Mouse (Mus musculus) heart, embryonic 10.5 days (tissue): ENCODE measurements around the gene 1700010B08Rik. TPM values are rescaled to one million over a fixed set of nuclear protein-coding genes. Genes with fewer than 3 reads are reported as not detected.
"Not testable (repeated sequence)": the region's sequence is repeated elsewhere in the genome, so short reads cannot be mapped to it uniquely, and the experiment has no call there.

Source experiments
- DNase-seq: peaks from one replicate; pipeline ENCODE4 v3.0.0-alpha.2; 2017; ENCODE audit warnings: low spot score
- H3K27ac ChIP-seq: fragments of 300-500 bp; sonication (generic); 2 replicates; pipeline ENCODE4 v1.5.1; 2016; ENCODE audit warnings: mild to moderate bottlenecking
- H3K27me3 ChIP-seq: fragments of 300-500 bp; sonication (generic); 2 replicates; pipeline ENCODE4 v1.6.1; 2016; ENCODE audit warnings: mild to moderate bottlenecking; ENCODE audit not compliant: poor library complexity, insufficient read depth, severe bottlenecking
- H3K36me3 ChIP-seq: fragments of 300-500 bp; sonication (generic); 2 replicates; pipeline ENCODE4 v1.6.1; 2016; ENCODE audit warnings: mild to moderate bottlenecking, moderate library complexity
- H3K4me1 ChIP-seq: fragments of 300-500 bp; sonication (generic); 2 replicates; pipeline ENCODE4 v1.6.1; 2016; ENCODE audit warnings: mild to moderate bottlenecking
- H3K4me3 ChIP-seq: fragments of 300-500 bp; sonication (generic); 2 replicates; pipeline ENCODE4 v1.5.1; 2016; ENCODE audit warnings: mild to moderate bottlenecking, moderate library complexity
- H3K9me3 ChIP-seq: fragments of 300-500 bp; sonication (generic); 2 replicates; pipeline ENCODE4 v1.6.1; 2016; ENCODE audit warnings: mild to moderate bottlenecking, moderate library complexity
- WGBS: fragments of 180-500 bp; shearing (Covaris S2); methylation state at CpG from one replicate; pipeline ENCODE4 v1.1.7; 2016; 5-methylcytosine and 5-hydroxymethylcytosine counted together
- polyA plus RNA-seq: library from polyadenylated mRNA; unstranded; fragments of >200 nt; fragmentation: Nextera tagmentation; extraction: Ambion mirVana; gene quantifications from 2 replicates; pipeline ENCODE4 v1.2.1, GENCODE M21; 2016

Gene 1700010B08Rik
- polyA plus RNA-seq, 1 experiment from 2014 or later, result not detected

DNA sequence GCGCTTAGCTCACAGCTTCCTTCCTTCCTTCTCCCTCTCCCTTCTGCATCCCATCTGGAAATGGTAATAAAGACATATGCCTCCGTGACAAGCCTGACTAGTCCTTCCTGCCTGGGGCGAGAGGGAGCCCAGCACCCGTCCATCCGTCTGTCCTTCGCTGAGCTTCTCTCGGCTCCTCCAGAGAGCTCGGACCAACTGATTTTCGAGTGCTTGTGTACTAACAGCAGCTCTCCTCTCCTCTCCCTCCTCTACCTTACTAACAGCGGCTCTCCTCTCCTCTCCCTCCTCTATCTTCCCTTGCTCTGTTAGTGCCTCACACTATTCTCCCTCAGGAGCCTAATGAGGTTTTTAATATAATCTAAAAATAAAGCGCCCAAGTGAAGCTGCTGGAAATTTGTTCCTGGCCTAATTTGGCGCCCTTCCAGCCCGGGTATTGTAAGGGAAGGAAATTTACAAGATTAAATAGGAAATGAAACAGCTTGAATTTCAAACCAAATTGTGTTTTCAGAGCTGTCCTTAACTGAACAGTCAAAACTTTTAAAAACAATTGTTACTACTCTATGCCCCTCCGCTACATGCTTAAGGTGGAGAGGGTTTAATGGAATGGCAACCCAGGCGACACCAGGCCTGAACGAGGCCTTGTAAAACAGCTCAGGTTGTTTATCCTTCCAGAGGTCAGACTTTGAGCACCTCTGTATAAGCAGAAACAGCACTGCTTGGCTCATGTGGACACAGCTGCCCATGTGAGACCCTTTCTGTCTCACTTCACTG, 16.9 kb upstream of the 1700010B08Rik start:
- WGBS, result 75% methylated on average over 16 of the region's 16 CpGs
- Histone ChIP-seq H3K27me3 (no peaks in the 10 kb centered on the region), H3K9me3 (no peaks in the 10 kb centered on the region), H3K36me3 (peaks cover 72% of the 10 kb centered on the region), H3K27ac (no peak overlapping the region), H3K4me1 (peaks cover 17% of the 10 kb centered on the region; the same call in 1 of the 2 replicates), H3K4me3 (no peak overlapping the region)
- no peak for DNase-seq

DNA sequence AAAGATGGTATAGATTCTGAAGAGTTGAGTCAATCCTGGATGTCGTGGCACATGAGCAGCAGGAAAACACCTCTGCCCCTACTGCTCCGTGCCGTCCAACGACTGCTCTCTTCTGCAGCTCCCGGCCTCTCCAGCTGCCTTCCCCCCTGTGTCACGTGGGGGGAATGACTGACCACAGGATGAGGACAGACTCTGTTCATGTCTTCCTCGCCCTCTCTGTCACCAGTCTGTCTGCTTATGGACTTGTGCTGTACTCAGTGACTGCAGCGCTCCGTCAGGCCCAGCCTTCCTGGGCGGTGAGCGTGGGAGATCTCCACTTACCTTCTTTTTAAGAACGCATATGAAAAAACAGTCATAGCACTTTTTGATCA, 16.4 kb upstream of the 1700010B08Rik start:
- H3K27me3 ChIP-seq, result no peaks in the 10 kb centered on the region
- H3K27ac ChIP-seq, result no peak overlapping the region
- no peak for DNase-seq
- no peaks in the 10 kb centered on the region for H3K9me3 ChIP-seq
- WGBS, result 84% methylated on average over 12 of the region's 12 CpGs
- peaks cover 17% of the 10 kb centered on the region; the same call in 1 of the 2 replicates for H3K4me1 ChIP-seq
- peaks cover 70% of the 10 kb centered on the region for H3K36me3 ChIP-seq
- no peak overlapping the region for H3K4me3 ChIP-seq

- H3K9me3 ChIP-seq, result no peaks in the 10 kb centered on the region
- WGBS, result 79% methylated on average over 15 of the region's 15 CpGs
- peaks cover 44% of the 10 kb centered on the region for H3K36me3 ChIP-seq
- DNase-seq, result no peak
- H3K4me1 ChIP-seq, result peaks cover 17% of the 10 kb centered on the region; the same call in 1 of the 2 replicates
- no peaks in the 10 kb centered on the region for H3K27me3 ChIP-seq
- no peak overlapping the region for H3K4me3 ChIP-seq
- H3K27ac ChIP-seq, result no peak overlapping the region
Observed at GRCm38 (mm10) chr2:173705827-173706551, 13.2 kb upstream of the 1700010B08Rik start.

DNA sequence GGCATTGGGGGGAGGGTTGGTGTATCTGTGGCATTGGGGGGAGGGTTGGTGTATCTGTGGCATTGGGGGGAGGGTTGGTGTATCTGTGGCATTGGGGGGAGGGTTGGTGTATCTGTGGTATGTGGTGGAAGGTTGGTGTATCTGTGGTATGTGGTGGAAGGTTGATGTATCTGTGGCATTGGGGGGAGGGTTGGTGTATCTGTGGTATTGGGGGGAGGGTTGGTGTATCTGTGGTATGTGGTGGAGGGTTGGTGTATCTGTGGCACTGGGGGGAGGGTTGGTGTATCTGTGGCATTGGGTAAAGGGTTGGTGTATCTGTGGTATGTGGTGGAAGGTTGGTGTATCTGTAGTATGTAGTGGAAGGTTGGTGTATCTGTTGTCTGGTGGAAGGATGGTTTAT, 11.6 kb upstream of the 1700010B08Rik start:
- H3K27me3 ChIP-seq, H3K27ac ChIP-seq, H3K4me3 ChIP-seq, H3K9me3 ChIP-seq, DNase-seq: not testable (repeated sequence)
- Histone ChIP-seq H3K4me1 (peaks cover 16% of the 10 kb centered on the region; the same call in 1 of the 2 replicates), H3K36me3 (peaks cover 28% of the 10 kb centered on the region)

GRCm38 (mm10) chr2:173710193-173710592, 9.0 kb upstream of the 1700010B08Rik start:
- Histone ChIP-seq H3K4me1 (peaks cover 24% of the 10 kb centered on the region; the same call in 1 of the 2 replicates), H3K27ac (no peak overlapping the region), H3K27me3 (no peaks in the 10 kb centered on the region), H3K4me3 (no peak overlapping the region), H3K36me3 (peaks cover 10% of the 10 kb centered on the region), H3K9me3 (no peaks in the 10 kb centered on the region)
- no peak for DNase-seq
- 77% methylated on average over 6 of the region's 6 CpGs for WGBS

GRCm38 (mm10) chr2:173712656-173713055, 6.6 kb upstream of the 1700010B08Rik start:
- peaks cover 13% of the 10 kb centered on the region; the same call in 1 of the 2 replicates for H3K4me1 ChIP-seq
- no peak overlapping the region for H3K4me3 ChIP-seq
- H3K9me3 ChIP-seq, result peaks cover 2% of the 10 kb centered on the region; the same call in 1 of the 2 replicates
- WGBS, result 63% methylated on average over 10 of the region's 10 CpGs
- peaks cover 2% of the 10 kb centered on the region; the same call in 1 of the 2 replicates for H3K36me3 ChIP-seq
- no peak for DNase-seq
- no peaks in the 10 kb centered on the region for H3K27me3 ChIP-seq
- no peak overlapping the region for H3K27ac ChIP-seq

DNA sequence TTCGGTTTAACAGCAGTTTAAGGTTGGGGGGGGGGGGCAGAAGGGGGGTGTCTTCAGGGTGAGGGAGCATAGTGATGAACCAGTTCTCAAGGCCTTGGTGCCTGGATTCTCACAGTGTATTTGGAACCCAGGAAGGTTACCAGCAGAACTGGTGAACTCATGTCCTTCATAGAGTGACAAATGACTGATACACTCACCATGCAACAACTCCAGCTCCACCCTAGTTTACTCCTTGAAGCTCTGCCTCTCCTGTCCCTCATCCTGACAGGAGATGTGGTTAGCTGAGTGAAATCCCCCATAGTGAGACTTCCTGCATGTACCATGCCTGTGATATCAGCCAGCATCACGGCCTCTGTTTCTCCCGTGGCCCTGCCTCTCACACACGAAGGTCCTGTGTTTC, 6.0 kb upstream of the 1700010B08Rik start:
- Histone ChIP-seq H3K36me3 (no peaks in the 10 kb centered on the region), H3K9me3 (peaks cover 2% of the 10 kb centered on the region; the same call in 1 of the 2 replicates), H3K27ac (no peak overlapping the region), H3K27me3 (no peaks in the 10 kb centered on the region), H3K4me1 (peaks cover 13% of the 10 kb centered on the region; the same call in 1 of the 2 replicates), H3K4me3 (no peak overlapping the region)
- DNase-seq, result no peak
- 74% methylated on average over 4 of the region's 4 CpGs for WGBS

DNA sequence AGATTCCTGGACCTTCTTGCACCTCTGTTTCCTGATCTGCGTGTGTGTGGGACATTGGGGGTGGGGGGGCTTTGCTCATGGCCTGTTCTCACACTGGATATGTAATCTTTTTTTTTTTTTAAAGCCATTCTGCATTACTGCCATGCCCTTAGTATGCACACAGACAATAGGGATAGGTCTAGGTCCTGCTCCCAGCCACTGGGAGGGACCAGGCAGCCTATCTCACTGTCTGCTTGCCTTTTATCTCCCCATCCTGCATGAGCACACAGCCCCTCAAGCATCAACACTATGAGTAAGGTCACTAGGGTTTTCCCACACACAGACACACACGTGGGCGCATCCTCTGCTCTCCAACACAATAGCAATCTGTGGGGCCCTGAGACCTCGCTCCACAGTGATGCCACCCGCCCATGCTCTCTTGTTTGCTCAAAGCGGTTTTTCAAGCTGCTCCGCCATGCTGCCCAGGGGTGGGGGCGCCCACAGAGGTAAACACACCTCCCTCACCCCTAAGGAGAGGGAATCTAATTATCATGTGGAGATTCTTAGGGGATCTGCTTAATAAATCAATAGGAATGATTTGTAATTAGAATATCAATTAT, 4.5 kb upstream of the 1700010B08Rik start:
- Histone ChIP-seq H3K27ac (no peak overlapping the region), H3K36me3 (no peaks in the 10 kb centered on the region), H3K9me3 (peaks cover 2% of the 10 kb centered on the region; the same call in 1 of the 2 replicates), H3K4me1 (peaks cover 13% of the 10 kb centered on the region; the same call in 1 of the 2 replicates), H3K4me3 (no peak overlapping the region), H3K27me3 (no peaks in the 10 kb centered on the region)
- DNase-seq, result no peak
- 68% methylated on average over 8 of the region's 8 CpGs for WGBS

GRCm38 (mm10) chr2:173716966-173717365, 2.2 kb upstream of the 1700010B08Rik start:
- 89% methylated on average over 5 of the region's 5 CpGs for WGBS

GRCm38 (mm10) chr2:173722251-173722857, 3.1 kb downstream of the 1700010B08Rik start:
- Histone ChIP-seq H3K27ac (no peak overlapping the region), H3K27me3 (no peaks in the 10 kb centered on the region), H3K4me3 (no peak overlapping the region), H3K9me3 (peaks cover 2% of the 10 kb centered on the region; the same call in 1 of the 2 replicates), H3K4me1 (peaks cover 5% of the 10 kb centered on the region; the same call in 1 of the 2 replicates), H3K36me3 (no peaks in the 10 kb centered on the region)
- 75% methylated on average over 11 of the region's 11 CpGs for whole genome bisulfite sequencing
- no peak for DNase-seq

More at GRCm38 (mm10) chr2:173716966-173717365, 2.2 kb upstream of the 1700010B08Rik start:
- no peaks in the 10 kb centered on the region for H3K36me3 ChIP-seq
- peaks cover 13% of the 10 kb centered on the region; the same call in 1 of the 2 replicates for H3K4me1 ChIP-seq
- no peaks in the 10 kb centered on the region for H3K27me3 ChIP-seq
- H3K4me3 ChIP-seq, result no peak overlapping the region
- peaks cover 2% of the 10 kb centered on the region; the same call in 1 of the 2 replicates for H3K9me3 ChIP-seq
- no peak for DNase-seq
- no peak overlapping the region for H3K27ac ChIP-seq

DNA sequence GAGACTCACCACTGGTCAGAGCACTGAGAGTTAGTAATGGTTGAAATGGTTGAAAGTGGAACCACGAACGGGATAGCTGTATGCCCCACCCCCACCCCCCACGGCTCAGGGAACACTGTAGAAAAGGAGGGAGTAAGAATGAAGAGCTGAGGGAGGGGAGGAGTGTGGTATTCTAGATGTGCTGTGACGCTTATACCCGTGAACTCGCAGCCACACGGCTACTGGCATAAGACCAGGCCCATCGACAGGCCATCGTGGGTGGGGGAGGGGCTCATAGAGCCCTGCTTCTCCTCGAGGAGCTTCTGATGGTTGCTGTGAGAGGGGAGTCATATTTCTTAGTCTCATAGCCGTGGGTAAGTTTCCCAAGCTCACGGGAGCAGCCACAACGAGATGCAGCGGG, 5.2 kb downstream of the 1700010B08Rik start:
- H3K27me3 ChIP-seq, result no peaks in the 10 kb centered on the region
- WGBS, result 48% methylated on average over 14 of the region's 14 CpGs
- no peaks in the 10 kb centered on the region for H3K9me3 ChIP-seq
- no peak overlapping the region for H3K27ac ChIP-seq
- no peaks in the 10 kb centered on the region for H3K36me3 ChIP-seq
- no peak for DNase-seq
- peaks cover 5% of the 10 kb centered on the region; the same call in 1 of the 2 replicates for H3K4me1 ChIP-seq
- no peak overlapping the region for H3K4me3 ChIP-seq

DNA sequence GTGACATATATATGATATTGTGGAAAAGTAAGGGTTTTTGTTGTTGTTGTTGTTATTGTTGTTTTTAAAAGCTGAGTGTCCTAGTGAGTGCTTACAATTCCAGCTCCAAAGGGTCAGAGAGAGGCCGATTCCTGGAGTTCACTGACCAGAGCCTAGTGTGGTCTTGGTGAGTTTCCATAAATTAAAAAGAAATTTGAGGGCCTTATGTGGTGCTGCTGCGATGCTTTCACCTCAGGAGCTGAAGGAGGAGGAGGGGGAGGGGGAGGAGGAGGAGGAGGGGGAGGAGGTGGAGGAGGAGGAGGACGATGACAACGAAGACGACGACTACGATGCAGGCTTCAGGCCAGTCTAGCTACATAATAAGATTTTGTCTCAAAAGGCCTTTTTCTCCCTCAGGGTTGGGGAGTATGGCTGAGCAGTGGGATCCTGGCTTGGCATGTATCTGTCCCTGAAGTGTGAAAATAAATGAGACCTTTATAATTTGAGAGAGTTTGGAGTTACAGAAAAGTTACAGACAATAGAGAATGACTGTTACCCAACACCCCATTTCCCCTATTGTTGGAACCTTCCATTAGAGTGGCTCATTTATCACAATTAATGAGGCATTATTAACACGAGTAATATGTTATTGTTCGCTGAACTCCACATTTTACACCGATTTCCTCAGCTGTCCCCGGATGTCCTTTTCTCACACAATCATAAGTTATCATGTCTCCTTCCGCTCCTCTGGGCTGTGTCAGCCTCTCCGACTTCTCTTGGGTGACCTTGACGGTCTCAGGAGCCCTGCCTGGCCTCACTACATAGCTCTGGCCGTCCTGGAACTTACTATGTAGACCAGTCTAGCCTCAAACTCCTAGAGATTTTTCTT, 6.0 kb downstream of the 1700010B08Rik start:
- Histone ChIP-seq H3K4me1 (peaks cover 9% of the 10 kb centered on the region), H3K4me3 (no peak overlapping the region), H3K36me3 (no peaks in the 10 kb centered on the region), H3K9me3 (no peaks in the 10 kb centered on the region), H3K27me3 (no peaks in the 10 kb centered on the region), H3K27ac (no peak overlapping the region)
- 75% methylated on average over 15 of the region's 15 CpGs for WGBS
- no peak for DNase-seq
